Mouse (Mus musculus): ENCODE results near the gene Ism2. TPM values are rescaled to one million over a fixed set of nuclear protein-coding genes. Genes with fewer than 3 reads are reported as not detected.

Gene Ism2
- 0.75 and 1.0 TPM in 2 replicates for polyA plus RNA-seq (2014; fragmentation: Nextera tagmentation; extraction: Ambion mirVana)

DNA sequence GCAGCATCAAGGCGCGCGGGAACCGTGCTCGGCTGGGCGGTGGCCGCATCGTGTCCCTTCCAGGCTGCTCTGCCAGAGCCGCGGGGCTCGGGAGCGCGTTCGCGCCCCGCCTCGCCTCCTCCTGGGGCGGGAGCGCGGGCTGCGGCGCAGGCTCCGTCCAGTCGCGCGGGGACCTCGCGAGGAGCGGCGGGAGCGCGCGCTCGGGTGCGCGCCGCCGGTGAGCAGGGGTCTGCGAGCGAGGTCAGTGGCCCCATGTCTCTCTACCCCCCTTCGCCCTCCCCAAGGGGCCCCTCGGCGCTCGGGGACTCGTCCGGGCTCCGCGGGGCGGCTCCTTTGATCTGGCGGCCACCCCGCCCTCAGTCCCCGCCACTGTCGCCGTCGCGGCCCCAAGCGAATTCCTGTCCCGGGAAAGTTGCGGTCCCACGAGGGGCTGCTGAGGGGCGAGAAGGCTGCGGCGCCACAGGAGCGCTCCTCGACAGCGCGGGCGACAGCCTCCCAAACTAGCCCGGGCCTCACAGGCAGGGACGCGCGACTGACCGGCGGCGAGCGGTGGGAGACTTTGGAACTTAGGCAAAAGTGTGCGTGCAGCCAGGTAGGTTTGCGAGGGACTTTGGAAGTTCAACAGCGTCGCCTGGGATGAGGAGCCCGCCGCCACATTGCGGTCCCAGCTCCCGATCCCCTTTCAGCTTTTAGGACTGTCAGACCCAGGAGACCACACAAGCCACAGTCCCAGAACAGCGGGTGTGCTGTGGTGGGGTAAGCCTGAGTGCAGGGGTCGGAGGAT lies at the start of gene Ism2:
Ism2 (minus strand) TSS at position 49 of the 784 bp plus-strand sequence.
- peak within 1 kb of the TSS; percentile 99 for H3K4me2 ChIP-seq (ENCODE audit: low read length)
- no peaks in the 10 kb centered on the region for H3K36me3 ChIP-seq (ENCODE audit: control insufficient read depth, insufficient read depth, low read length)
- peak; percentile 77 for DNase-seq
- 0 out of 2 replicates have a peak, but pooled peaks cover 8% of the 10 kb centered on the region for H3K4me1 ChIP-seq (ENCODE audit: control insufficient read depth, insufficient read depth, low read length)
- WGBS = under 1% methylated on average over 85 of the region's 86 CpGs
- peaks cover 20% of the 10 kb centered on the region; the same call in 1 of the 2 replicates for H3K27me3 ChIP-seq (ENCODE audit: control insufficient read depth, insufficient read depth, low read length)
- no peak within 1 kb of the TSS for H3K27ac ChIP-seq (replicated peaks; ENCODE audit: low read depth, low read length)
- H3K9me3 ChIP-seq (ENCODE audit: control insufficient read depth, low read length) = no peaks in the 10 kb centered on the region
- peak within 1 kb of the TSS; percentile 69 for H3K4me3 ChIP-seq (replicated peaks; ENCODE audit: low read depth, low read length)
- ATAC-seq (ENCODE audit: low FRiP score, low TSS enrichment) = peak; percentile 71
- peak within 1 kb of the TSS; percentile 72 for H3K9ac ChIP-seq (replicated peaks; ENCODE audit: low read length)

DNA sequence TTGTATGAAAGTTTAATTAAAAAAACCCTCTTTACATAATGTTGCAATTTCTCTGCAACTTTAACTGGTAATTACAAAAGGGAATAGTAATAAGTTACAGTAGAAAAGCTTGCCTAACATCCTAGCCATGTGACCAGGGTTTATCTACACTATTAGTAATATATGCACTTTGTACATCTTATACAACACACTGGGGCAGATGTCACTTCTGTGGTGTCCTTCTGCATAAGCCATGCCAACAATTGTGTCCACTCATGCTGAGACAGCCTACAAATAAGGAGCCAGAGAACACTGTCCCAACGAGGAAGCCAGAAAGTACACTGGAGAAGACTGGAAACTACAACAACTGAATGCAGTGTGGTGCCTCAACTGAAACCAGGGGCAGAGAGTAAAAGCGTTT lies 48.5 kb upstream of the Ism2 start:
- ATAC-seq (ENCODE audit: low FRiP score, low TSS enrichment) (no peak), DNase-seq (no peak)
- no peak overlapping the region for H3K4me2 ChIP-seq (ENCODE audit: low read length)
- H3K27me3 ChIP-seq (ENCODE audit: control insufficient read depth, insufficient read depth, low read length) = no peaks in the 10 kb centered on the region
- 85% methylated on average over 2 of the region's 2 CpGs for WGBS
- H3K4me1 ChIP-seq (ENCODE audit: control insufficient read depth, insufficient read depth, low read length) = no peaks in the 10 kb centered on the region
- H3K4me3 ChIP-seq (replicated peaks; ENCODE audit: low read depth, low read length) = no peak overlapping the region
- no peak overlapping the region for H3K9ac ChIP-seq (replicated peaks; ENCODE audit: low read length)
- no peaks in the 10 kb centered on the region for H3K9me3 ChIP-seq (ENCODE audit: control insufficient read depth, low read length)
- H3K27ac ChIP-seq (replicated peaks; ENCODE audit: low read depth, low read length) = no peak overlapping the region
- peaks cover 22% of the 10 kb centered on the region for H3K36me3 ChIP-seq (ENCODE audit: control insufficient read depth, insufficient read depth, low read length)

GRCm38 (mm10) chr12:87347511-87347910 lies 48.0 kb upstream of the Ism2 start:
- Histone ChIP-seq H3K4me1 (ENCODE audit: control insufficient read depth, insufficient read depth, low read length) (no peaks in the 10 kb centered on the region), H3K4me2 (ENCODE audit: low read length) (no peak overlapping the region), H3K36me3 (ENCODE audit: control insufficient read depth, insufficient read depth, low read length) (peaks cover 22% of the 10 kb centered on the region), H3K9ac (replicated peaks; ENCODE audit: low read length) (no peak overlapping the region), H3K27ac (replicated peaks; ENCODE audit: low read depth, low read length) (no peak overlapping the region), H3K4me3 (replicated peaks; ENCODE audit: low read depth, low read length) (no peak overlapping the region), H3K9me3 (ENCODE audit: control insufficient read depth, low read length) (no peaks in the 10 kb centered on the region), H3K27me3 (ENCODE audit: control insufficient read depth, insufficient read depth, low read length) (no peaks in the 10 kb centered on the region)
- DNase-seq (no peak), ATAC-seq (ENCODE audit: low FRiP score, low TSS enrichment) (no peak)
- WGBS = 92% methylated on average over 2 of the region's 2 CpGs

- Histone ChIP-seq H3K9me3 (ENCODE audit: control insufficient read depth, low read length) (no peaks in the 10 kb centered on the region), H3K36me3 (ENCODE audit: control insufficient read depth, insufficient read depth, low read length) (peaks cover 37% of the 10 kb centered on the region), H3K27me3 (ENCODE audit: control insufficient read depth, insufficient read depth, low read length) (no peaks in the 10 kb centered on the region), H3K4me1 (ENCODE audit: control insufficient read depth, insufficient read depth, low read length) (no peaks in the 10 kb centered on the region), H3K4me3 (replicated peaks; ENCODE audit: low read depth, low read length) (no peak overlapping the region), H3K9ac (replicated peaks; ENCODE audit: low read length) (no peak overlapping the region), H3K27ac (replicated peaks; ENCODE audit: low read depth, low read length) (no peak overlapping the region), H3K4me2 (ENCODE audit: low read length) (no peak overlapping the region)
- ATAC-seq (ENCODE audit: low FRiP score, low TSS enrichment) (no peak), DNase-seq (no peak)
These were observed 43.6 kb upstream of the Ism2 start for GRCm38 (mm10) chr12:87343084-87343605.

DNA sequence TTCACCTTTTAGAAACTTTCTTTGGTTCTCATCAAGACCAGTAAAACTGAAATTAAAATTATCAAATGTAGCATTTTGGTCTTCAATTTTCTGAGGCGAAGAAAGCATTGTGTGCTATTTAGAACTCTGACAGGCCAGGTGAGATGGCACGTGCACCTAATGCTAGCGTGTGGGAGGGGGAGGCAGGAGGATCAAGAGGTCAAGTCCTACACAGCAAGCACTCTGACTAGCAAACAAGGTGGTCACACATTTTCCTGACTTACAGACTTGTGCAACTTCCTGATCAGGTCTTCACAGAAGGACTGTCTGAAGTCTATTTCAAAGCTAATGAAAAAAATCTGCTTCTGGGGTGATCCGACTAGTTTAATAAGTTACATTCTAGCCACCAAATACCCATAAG lies 38.6 kb upstream of the Ism2 start:
- DNase-seq = no peak
- peaks cover 16% of the 10 kb centered on the region; the same call in 1 of the 2 replicates for H3K36me3 ChIP-seq (ENCODE audit: control insufficient read depth, insufficient read depth, low read length)
- H3K9ac ChIP-seq (replicated peaks; ENCODE audit: low read length) = no peak overlapping the region
- no peak overlapping the region for H3K4me2 ChIP-seq (ENCODE audit: low read length)
- WGBS = 92% methylated on average over 4 of the region's 4 CpGs
- H3K9me3 ChIP-seq (ENCODE audit: control insufficient read depth, low read length) = no peaks in the 10 kb centered on the region
- no peak overlapping the region for H3K27ac ChIP-seq (replicated peaks; ENCODE audit: low read depth, low read length)
- no peaks in the 10 kb centered on the region for H3K4me1 ChIP-seq (ENCODE audit: control insufficient read depth, insufficient read depth, low read length)
- ATAC-seq (ENCODE audit: low FRiP score, low TSS enrichment) = no peak
- H3K27me3 ChIP-seq (ENCODE audit: control insufficient read depth, insufficient read depth, low read length) = no peaks in the 10 kb centered on the region
- no peak overlapping the region for H3K4me3 ChIP-seq (replicated peaks; ENCODE audit: low read depth, low read length)

DNA sequence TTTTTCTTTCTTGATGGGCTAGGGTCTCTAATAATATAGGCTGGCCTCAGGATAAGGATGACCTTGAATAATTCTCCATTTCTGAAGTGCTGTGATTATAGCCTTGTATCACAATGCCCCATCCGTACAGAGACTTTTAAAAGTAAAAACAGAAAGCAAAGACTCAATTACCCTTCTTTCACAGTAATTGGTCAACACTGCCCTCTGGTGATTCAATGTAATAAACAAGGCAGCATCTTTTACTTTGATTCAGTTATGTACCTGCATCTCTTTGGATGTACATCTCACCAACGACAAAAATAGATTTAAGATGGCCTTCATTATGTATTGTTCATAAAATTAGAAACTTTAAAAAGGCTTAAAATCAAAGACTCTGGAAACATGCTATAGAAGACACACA lies 35.4 kb upstream of the Ism2 start:
- 32% methylated on average over 2 of the region's 2 CpGs for WGBS
- ATAC-seq (ENCODE audit: low FRiP score, low TSS enrichment) = no peak
- H3K4me2 ChIP-seq (ENCODE audit: low read length) = no peak overlapping the region

GRCm38 (mm10) chr12:87333794-87334193 lies 34.3 kb upstream of the Ism2 start:
- H3K27me3 ChIP-seq (ENCODE audit: control insufficient read depth, insufficient read depth, low read length) = peaks cover 6% of the 10 kb centered on the region
- no peak overlapping the region for H3K9ac ChIP-seq (replicated peaks; ENCODE audit: low read length)
- peaks cover 7% of the 10 kb centered on the region; the same call in 1 of the 2 replicates for H3K36me3 ChIP-seq (ENCODE audit: control insufficient read depth, insufficient read depth, low read length)
- ATAC-seq (ENCODE audit: low FRiP score, low TSS enrichment) (no peak), DNase-seq (no peak)
- no peaks in the 10 kb centered on the region for H3K4me1 ChIP-seq (ENCODE audit: control insufficient read depth, insufficient read depth, low read length)
- no peaks in the 10 kb centered on the region for H3K9me3 ChIP-seq (ENCODE audit: control insufficient read depth, low read length)
- H3K4me3 ChIP-seq (replicated peaks; ENCODE audit: low read depth, low read length) = no peak overlapping the region
- H3K4me2 ChIP-seq (ENCODE audit: low read length) = no peak overlapping the region
- no peak overlapping the region for H3K27ac ChIP-seq (replicated peaks; ENCODE audit: low read depth, low read length)

More for the DNA sequence above, 35.4 kb upstream of the Ism2 start:
- Histone ChIP-seq H3K27ac (replicated peaks; ENCODE audit: low read depth, low read length) (no peak overlapping the region), H3K27me3 (ENCODE audit: control insufficient read depth, insufficient read depth, low read length) (peaks cover 6% of the 10 kb centered on the region), H3K9me3 (ENCODE audit: control insufficient read depth, low read length) (no peaks in the 10 kb centered on the region), H3K4me1 (ENCODE audit: control insufficient read depth, insufficient read depth, low read length) (no peaks in the 10 kb centered on the region), H3K9ac (replicated peaks; ENCODE audit: low read length) (no peak overlapping the region), H3K36me3 (ENCODE audit: control insufficient read depth, insufficient read depth, low read length) (peaks cover 12% of the 10 kb centered on the region; the same call in 1 of the 2 replicates), H3K4me3 (replicated peaks; ENCODE audit: low read depth, low read length) (no peak overlapping the region)
- peak; percentile 77 for DNase-seq

DNA sequence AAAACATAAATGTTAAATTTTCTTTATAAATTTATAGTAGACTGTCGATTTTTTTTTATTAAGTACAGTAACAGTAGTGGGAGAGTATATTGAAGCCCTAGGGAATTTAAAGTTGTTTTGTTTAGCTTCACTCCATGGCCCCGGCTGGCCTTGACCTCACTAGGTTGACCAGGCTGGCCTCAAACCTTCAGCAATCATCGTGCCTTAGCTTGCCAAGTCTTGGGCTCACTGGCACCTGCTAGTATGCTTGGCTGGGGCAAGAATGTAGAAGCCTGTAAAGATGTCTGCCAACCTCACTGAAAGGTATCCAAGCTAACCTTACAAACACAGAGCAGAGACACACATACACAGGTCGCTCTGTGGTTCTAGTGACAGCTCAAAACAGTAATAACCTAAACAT lies 33.0 kb upstream of the Ism2 start:
- Histone ChIP-seq H3K36me3 (ENCODE audit: control insufficient read depth, insufficient read depth, low read length) (0 out of 2 replicates have a peak, but pooled peaks cover 4% of the 10 kb centered on the region), H3K4me3 (replicated peaks; ENCODE audit: low read depth, low read length) (no peak overlapping the region), H3K9me3 (ENCODE audit: control insufficient read depth, low read length) (no peaks in the 10 kb centered on the region), H3K4me1 (ENCODE audit: control insufficient read depth, insufficient read depth, low read length) (peaks cover 8% of the 10 kb centered on the region), H3K27ac (replicated peaks; ENCODE audit: low read depth, low read length) (no peak overlapping the region), H3K9ac (replicated peaks; ENCODE audit: low read length) (no peak overlapping the region), H3K4me2 (ENCODE audit: low read length) (no peak overlapping the region), H3K27me3 (ENCODE audit: control insufficient read depth, insufficient read depth, low read length) (peaks cover 6% of the 10 kb centered on the region)
- ATAC-seq (ENCODE audit: low FRiP score, low TSS enrichment) = no peak
- DNase-seq = no peak
- 84% methylated on average over 4 of the region's 4 CpGs for WGBS

- no peak for DNase-seq
- 21% methylated on average over 5 of the region's 5 CpGs for WGBS
- Histone ChIP-seq H3K36me3 (ENCODE audit: control insufficient read depth, insufficient read depth, low read length) (0 out of 2 replicates have a peak, but pooled peaks cover 4% of the 10 kb centered on the region), H3K4me3 (replicated peaks; ENCODE audit: low read depth, low read length) (no peak overlapping the region), H3K9ac (replicated peaks; ENCODE audit: low read length) (no peak overlapping the region), H3K4me1 (ENCODE audit: control insufficient read depth, insufficient read depth, low read length) (peaks cover 8% of the 10 kb centered on the region), H3K9me3 (ENCODE audit: control insufficient read depth, low read length) (no peaks in the 10 kb centered on the region), H3K27ac (replicated peaks; ENCODE audit: low read depth, low read length) (no peak overlapping the region), H3K27me3 (ENCODE audit: control insufficient read depth, insufficient read depth, low read length) (peaks cover 6% of the 10 kb centered on the region), H3K4me2 (ENCODE audit: low read length) (no peak overlapping the region)
- no peak for ATAC-seq (ENCODE audit: low FRiP score, low TSS enrichment)
These were observed 32.4 kb upstream of the Ism2 start for GRCm38 (mm10) chr12:87331908-87332307.
